Mouse (Mus musculus) stomach, postnatal 0 days (tissue): ENCODE results near the gene Gpc1.

ENCODE experiments used
- CTCF ChIP-seq: IDR thresholded peaks from 2 replicates; pipeline ENCODE4 v1.5.1; 2016; ENCODE audit warnings: antibody characterized with exemption, low read depth, mild to moderate bottlenecking, moderate library complexity
- EP300 ChIP-seq: optimal IDR thresholded peaks from 2 replicates; pipeline ENCODE3; 2016; ENCODE audit warnings: antibody characterized with exemption

DNA sequence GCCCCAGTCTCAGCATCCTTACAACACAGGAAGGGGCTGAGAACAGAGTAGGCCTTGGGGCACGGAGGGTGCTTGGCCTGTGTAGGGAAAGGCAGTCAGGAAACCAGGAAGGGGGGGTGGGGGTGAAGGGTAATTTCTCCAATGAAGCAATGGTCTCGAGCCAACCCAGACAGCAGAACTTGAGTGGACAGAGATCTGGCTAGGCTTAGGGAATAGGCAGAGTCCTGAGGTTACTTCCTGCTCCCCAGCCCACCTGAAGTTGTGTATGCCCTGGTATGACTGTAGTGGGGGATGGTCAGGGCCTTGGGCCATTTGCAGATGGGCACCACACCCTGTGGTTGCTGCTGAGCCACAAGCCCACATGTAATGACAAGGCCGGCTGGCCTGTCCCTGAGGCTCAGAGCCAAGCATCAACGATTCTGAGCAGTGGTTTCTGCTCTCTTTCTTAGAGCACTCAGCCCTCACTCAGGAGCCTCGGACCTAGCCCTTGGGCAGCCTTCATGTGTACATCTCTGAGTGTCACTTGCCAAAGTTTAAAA is 15.6 kb upstream of the Gpc1 start:
- TF ChIP-seq CTCF (no peak), EP300 (no peak)
